Mouse (Mus musculus) cerebellum, adult 8-10 months (tissue): ENCODE measurements around the gene Crtc1.
A peak's percentile ranks its signal among the peaks of the same experiment; 100 is the strongest.

ENCODE experiments used
- DNase-seq: peaks from one replicate; pipeline ENCODE4 v3.0.0; 2022

Crtc1 gene

GRCm38 (mm10) chr8:70343696-70344095 lies 95.7 kb downstream of the Crtc1 start:
- no peak for DNase-seq

- DNase-seq: no peak
Measured at GRCm38 (mm10) chr8:70343076-70343475, 96.3 kb downstream of the Crtc1 start.

- DNase-seq: peak; percentile 61
Measured at GRCm38 (mm10) chr8:70342007-70342406, 97.4 kb downstream of the Crtc1 start.

- DNase-seq: no peak
Measured at GRCm38 (mm10) chr8:70340659-70341058, 98.7 kb downstream of the Crtc1 start.

GRCm38 (mm10) chr8:70338931-70339330 lies 100.4 kb downstream of the Crtc1 start:
- DNase-seq: no peak

GRCm38 (mm10) chr8:70332878-70333202 lies 106.5 kb downstream of the Crtc1 start:
- no peak for DNase-seq
